Mouse (Mus musculus): ENCODE data around the gene Nup54. TPM values are rescaled to one million over a fixed set of nuclear protein-coding genes. Genes with fewer than 3 reads are reported as not detected.

The Nup54 gene
- total RNA-seq, 2 experiments from 2014 or later = 19.1 to 21.9 TPM

- no peak for DNase-seq
These were observed 21.6 kb downstream of the Nup54 start for GRCm38 (mm10) chr5:92413271-92413981.

GRCm38 (mm10) chr5:92411461-92412140, 23.4 kb downstream of the Nup54 start:
- no peak for DNase-seq

- no peak for DNase-seq
These were observed 24.5 kb downstream of the Nup54 start for GRCm38 (mm10) chr5:92410486-92410885.

- DNase-seq = no peak
These were observed 25.5 kb downstream of the Nup54 start for GRCm38 (mm10) chr5:92409361-92410155.

GRCm38 (mm10) chr5:92404400-92404678, 30.7 kb downstream of the Nup54 start:
- no peak for DNase-seq

GRCm38 (mm10) chr5:92403562-92404399, 31.2 kb downstream of the Nup54 start:
- no peak for DNase-seq

GRCm38 (mm10) chr5:92402816-92403215, 32.2 kb downstream of the Nup54 start:
- no peak for DNase-seq

- peak; percentile 84 to 92 for DNase-seq
These were observed 36.9 kb downstream of the Nup54 start for GRCm38 (mm10) chr5:92398153-92398552.

GRCm38 (mm10) chr5:92396476-92396875, 38.5 kb downstream of the Nup54 start:
- DNase-seq = no peak

GRCm38 (mm10) chr5:92395764-92396163, 39.3 kb downstream of the Nup54 start:
- DNase-seq = no peak

- no peak for DNase-seq
These were observed 41.2 kb downstream of the Nup54 start for GRCm38 (mm10) chr5:92393863-92394262.

GRCm38 (mm10) chr5:92392542-92392941, 42.5 kb downstream of the Nup54 start:
- DNase-seq = no peak

- DNase-seq = peak; percentile 71 to 83
These were observed 44.4 kb downstream of the Nup54 start for GRCm38 (mm10) chr5:92390615-92391014.

GRCm38 (mm10) chr5:92389977-92390376, 45.0 kb downstream of the Nup54 start:
- no peak for DNase-seq

GRCm38 (mm10) chr5:92387433-92387832, 47.6 kb downstream of the Nup54 start:
- peak; percentile 84 to 86 for DNase-seq

- peak; percentile 70 to 83 for DNase-seq
These were observed 48.4 kb downstream of the Nup54 start for GRCm38 (mm10) chr5:92386643-92387042.

GRCm38 (mm10) chr5:92386102-92386501, 48.9 kb downstream of the Nup54 start:
- DNase-seq = peak in 1 of 2 experiments; percentile 60

- no peak for DNase-seq
These were observed 50.2 kb downstream of the Nup54 start for GRCm38 (mm10) chr5:92384855-92385254.

GRCm38 (mm10) chr5:92383747-92384146, 51.3 kb downstream of the Nup54 start:
- no peak for DNase-seq

GRCm38 (mm10) chr5:92382349-92382679, 52.7 kb downstream of the Nup54 start:
- DNase-seq = no peak

- peak; percentile 83 to 91 for DNase-seq
These were observed 53.3 kb downstream of the Nup54 start for GRCm38 (mm10) chr5:92381550-92382348.
